Mouse (Mus musculus): ENCODE measurements at regions not wholly inside any gene's neighbourhood (a gene's known extent, or its start where the extent isn't known, plus 50 kb on each side); places are given as distances from the start of the nearest gene placed in this dataset.

GRCm38 (mm10) chr9:40617676-40618062 is 52.7 kb upstream of the Gm21915 start:
- DNase-seq = no peak

- DNase-seq = no peak
Measured at GRCm38 (mm10) chr9:40617036-40617675, 53.3 kb upstream of the Gm21915 start.

GRCm38 (mm10) chr9:40616426-40617035 is 53.9 kb upstream of the Gm21915 start:
- DNase-seq = peak; percentile 23 to 46

- DNase-seq = no peak
Measured at GRCm38 (mm10) chr9:40615891-40616290, 54.5 kb upstream of the Gm21915 start.

- DNase-seq = no peak
Measured at GRCm38 (mm10) chr9:40614071-40614470, 56.3 kb upstream of the Gm21915 start.

- DNase-seq = no peak
Measured at GRCm38 (mm10) chr9:40613182-40613581, 57.2 kb upstream of the Gm21915 start.

- DNase-seq = no peak
Measured at GRCm38 (mm10) chr9:40612755-40613154, 57.7 kb upstream of the Gm21915 start.

- DNase-seq = no peak
Measured at GRCm38 (mm10) chr9:40612312-40612711, 58.1 kb upstream of the Gm21915 start.

GRCm38 (mm10) chr9:40611626-40612025 is 58.8 kb upstream of the Gm21915 start:
- DNase-seq = no peak

- no peak for DNase-seq
Measured at GRCm38 (mm10) chr9:40608596-40608995, 61.8 kb upstream of the Gm21915 start.

GRCm38 (mm10) chr9:40607941-40608340 is 62.5 kb upstream of the Gm21915 start:
- DNase-seq = peak; percentile 5 to 8

GRCm38 (mm10) chr9:40603521-40603920 is 66.9 kb upstream of the Gm21915 start:
- no peak for DNase-seq

- no peak for DNase-seq
Measured at GRCm38 (mm10) chr9:40598431-40598831, 67.2 kb upstream of the Gramd1b start.

GRCm38 (mm10) chr9:40587421-40587820 is 56.2 kb upstream of the Gramd1b start:
- DNase-seq = no peak

GRCm38 (mm10) chr9:40586581-40586980 is 55.4 kb upstream of the Gramd1b start:
- DNase-seq = no peak

GRCm38 (mm10) chr9:40583554-40583953 is 52.4 kb upstream of the Gramd1b start:
- peak; percentile 47 to 48 for DNase-seq

GRCm38 (mm10) chr9:40581854-40582253 is 50.7 kb upstream of the Gramd1b start:
- DNase-seq = no peak

All from thymus, postnatal 36 days (tissue).